Mouse (Mus musculus): ENCODE results near the gene Tead1. TPM values are rescaled to one million over a fixed set of nuclear protein-coding genes. Genes with fewer than 3 reads are reported as not detected.
A peak's percentile ranks its signal among the peaks of the same experiment; 100 is the strongest.

The Tead1 gene
- polyA plus RNA-seq (2012; rRNA removed): 0.98 and 1.1 TPM in 2 replicates
- 0.67 and 0.75 TPM in 2 replicates for polyA plus RNA-seq (2014; fragmentation: Nextera tagmentation; extraction: Ambion mirVana)

DNA sequence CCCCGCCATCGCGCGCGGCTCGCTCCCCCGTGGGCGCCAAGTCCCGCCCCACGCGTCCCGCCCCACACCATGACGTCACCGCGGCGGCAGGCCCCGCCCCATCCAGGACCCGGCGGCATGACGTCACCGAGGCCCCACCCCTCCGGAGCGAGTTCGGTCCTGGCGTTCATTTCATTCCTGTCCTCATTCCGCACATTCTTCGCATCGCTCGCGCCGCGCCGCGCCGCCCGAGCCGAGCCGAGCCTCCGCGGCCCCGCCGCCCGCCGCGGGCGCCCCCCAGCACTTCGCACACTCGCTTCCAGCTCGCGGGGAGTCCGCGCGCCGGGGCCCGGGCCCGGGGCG is at the start of gene Tead1:
TSS of gene Tead1 (plus strand) at position 148 of the 342 bp plus-strand sequence.
- ATAC-seq (ENCODE audit: insufficient read depth) (peak; percentile 74), DNase-seq (ENCODE audit: low read depth in 3 of 3, low spot score in 3 of 3) (peak in 1 of 3 experiments; percentile 25)
- H3K4me2 ChIP-seq (ENCODE audit: low read depth): peak within 1 kb of the TSS; percentile 42
- H3K4me1 ChIP-seq (replicated peaks; ENCODE audit: control insufficient read depth in 2 of 2, insufficient read depth in 2 of 2, low read length in 1 of 2): no peaks in the 10 kb centered on the region
- H3K9ac ChIP-seq (replicated peaks): peak within 1 kb of the TSS; percentile 14; the same call in 1 of the 2 replicates
- peaks cover 45% of the 10 kb centered on the region for H3K27me3 ChIP-seq (ENCODE audit: control insufficient read depth, insufficient read depth, low read length)
- TF ChIP-seq EP300 (IDR thresholded peaks at IDR 0.05; ENCODE audit: low read depth): no peak
- TF ChIP-seq CTCF (IDR thresholded peaks at IDR 0.05; ENCODE audit: low read depth): no peak
- no peaks in the 10 kb centered on the region for H3K36me3 ChIP-seq (replicated peaks; ENCODE audit: control insufficient read depth, insufficient read depth, low read depth)
- H3K9me3 ChIP-seq (ENCODE audit: control insufficient read depth, low read length): no peaks in the 10 kb centered on the region
- peak within 1 kb of the TSS; percentile 52 to 55 for H3K4me3 ChIP-seq (ENCODE audit: insufficient read depth in 1 of 2, low read depth in 2 of 2, low read length in 2 of 2)
- no peak within 1 kb of the TSS for H3K27ac ChIP-seq
- WGBS (ENCODE audit: insufficient replicate concordance): under 1% methylated on average over 52 of the region's 57 CpGs

DNA sequence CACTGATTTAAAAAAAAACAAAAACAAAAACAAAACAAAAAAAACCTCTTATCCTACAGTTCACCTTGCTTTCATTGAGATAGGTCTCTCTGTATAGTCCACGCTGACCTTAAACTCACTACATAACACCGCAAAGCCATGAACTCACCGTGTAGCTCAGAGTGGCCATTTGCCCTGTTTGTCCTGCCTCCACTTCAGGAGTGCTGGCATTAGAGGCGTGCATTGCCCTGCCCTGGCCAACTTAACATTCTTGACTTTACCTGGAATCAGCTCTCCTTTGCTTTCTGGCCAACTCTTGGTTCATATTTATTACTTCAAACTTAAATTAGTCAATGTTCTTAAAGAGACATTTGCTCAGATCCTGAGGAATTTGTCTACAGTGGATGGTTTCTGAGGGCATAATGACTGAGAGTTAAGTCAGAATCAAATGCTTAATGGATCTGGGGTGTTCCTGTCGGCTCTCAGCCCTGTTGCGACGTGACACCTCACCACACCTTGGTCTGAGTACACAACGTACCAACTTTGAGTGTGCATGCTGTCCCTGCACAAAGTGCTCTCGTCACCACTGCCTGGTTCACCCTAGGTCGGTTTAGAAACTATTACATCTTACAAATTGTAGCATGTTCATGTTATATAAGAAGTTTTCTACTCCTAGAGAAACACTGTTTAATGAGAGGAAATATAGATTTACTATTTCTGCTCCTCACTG is 44.5 kb upstream of the Tead1 start:
- H3K27ac ChIP-seq: no peak overlapping the region
- no peaks in the 10 kb centered on the region for H3K36me3 ChIP-seq (replicated peaks; ENCODE audit: control insufficient read depth, insufficient read depth, low read depth)
- TF ChIP-seq EP300 (IDR thresholded peaks at IDR 0.05; ENCODE audit: low read depth) (no peak), CTCF (IDR thresholded peaks at IDR 0.05; ENCODE audit: low read depth) (no peak)
- H3K4me2 ChIP-seq (ENCODE audit: low read depth): no peak overlapping the region
- H3K9me3 ChIP-seq (ENCODE audit: control insufficient read depth, low read length): no peaks in the 10 kb centered on the region; the same call in 1 of the 2 replicates
- no peak for DNase-seq (ENCODE audit: low read depth in 3 of 3, low spot score in 3 of 3)
- no peaks in the 10 kb centered on the region for H3K4me1 ChIP-seq (replicated peaks; ENCODE audit: control insufficient read depth in 2 of 2, insufficient read depth in 2 of 2, low read length in 1 of 2)
- no peak overlapping the region for H3K9ac ChIP-seq (replicated peaks)
- H3K4me3 ChIP-seq (ENCODE audit: insufficient read depth in 1 of 2, low read depth in 2 of 2, low read length in 2 of 2): no peak overlapping the region
- WGBS (ENCODE audit: insufficient replicate concordance): 59% methylated on average over 10 of the region's 10 CpGs
- ATAC-seq (ENCODE audit: insufficient read depth): no peak
- no peaks in the 10 kb centered on the region for H3K27me3 ChIP-seq (ENCODE audit: control insufficient read depth, insufficient read depth, low read length)

DNA sequence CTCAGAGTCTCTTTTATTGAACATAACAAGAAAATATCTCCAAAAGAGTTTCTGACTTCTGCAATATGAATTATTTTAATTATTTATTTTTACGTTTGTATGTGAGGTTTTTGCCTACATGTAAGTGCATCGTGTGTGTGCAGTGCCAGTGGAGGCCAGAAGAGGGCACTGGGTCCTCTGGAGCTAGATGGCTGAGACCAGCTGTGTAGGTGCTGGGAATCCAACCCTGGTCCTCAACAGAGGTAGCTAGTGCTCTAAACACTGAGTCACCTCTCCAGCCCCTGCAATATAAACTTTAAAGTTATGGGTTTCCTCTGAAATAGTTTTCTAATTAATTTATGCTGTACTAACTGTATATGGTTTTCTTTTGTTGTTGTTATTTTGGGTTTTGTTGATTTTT is 43.2 kb upstream of the Tead1 start:
- DNase-seq (ENCODE audit: low read depth in 3 of 3, low spot score in 3 of 3): no peak

DNA sequence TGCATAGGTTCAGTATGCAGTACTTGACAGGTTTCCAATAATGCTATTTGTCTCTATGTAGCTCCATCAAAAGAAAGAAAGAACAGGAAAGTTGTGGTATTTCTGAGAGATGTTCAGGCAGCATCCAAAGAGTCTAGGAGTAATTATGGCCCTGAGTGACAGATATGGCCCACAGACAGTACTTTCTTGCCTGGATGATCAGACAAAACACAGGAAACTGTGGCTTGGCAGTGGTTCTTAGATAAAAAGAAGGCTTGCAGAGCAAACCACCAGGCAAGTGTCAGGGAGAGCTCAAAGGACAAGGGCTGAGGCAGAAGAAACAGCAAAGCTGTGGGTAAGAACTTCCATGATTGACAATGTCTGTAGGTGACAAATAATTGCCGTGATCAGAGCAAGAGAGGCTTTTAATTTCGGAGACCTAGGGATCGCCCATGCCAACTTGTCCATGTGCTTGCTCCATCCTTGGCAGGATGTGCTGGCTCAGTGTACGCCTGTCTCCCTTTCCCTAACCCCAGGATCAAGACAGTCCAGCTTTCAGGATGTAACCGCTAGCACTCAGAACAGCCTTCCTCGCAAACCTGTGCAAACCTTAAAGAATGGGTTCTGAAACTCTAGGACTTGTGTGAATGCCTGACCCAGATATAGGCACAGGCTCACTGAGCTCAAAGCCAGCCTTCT is 35.1 kb upstream of the Tead1 start:
- Histone ChIP-seq H3K27me3 (ENCODE audit: control insufficient read depth, insufficient read depth, low read length) (no peaks in the 10 kb centered on the region), H3K4me2 (ENCODE audit: low read depth) (no peak overlapping the region), H3K9me3 (ENCODE audit: control insufficient read depth, low read length) (no peaks in the 10 kb centered on the region), H3K4me1 (replicated peaks; ENCODE audit: control insufficient read depth in 2 of 2, insufficient read depth in 2 of 2, low read length in 1 of 2) (no peaks in the 10 kb centered on the region), H3K9ac (replicated peaks) (no peak overlapping the region), H3K36me3 (replicated peaks; ENCODE audit: control insufficient read depth, insufficient read depth, low read depth) (no peaks in the 10 kb centered on the region), H3K27ac (no peak overlapping the region), H3K4me3 (ENCODE audit: insufficient read depth in 1 of 2, low read depth in 2 of 2, low read length in 2 of 2) (no peak overlapping the region)
- WGBS (ENCODE audit: insufficient replicate concordance): 36% methylated on average over 6 of the region's 6 CpGs
- ATAC-seq (ENCODE audit: insufficient read depth) (no peak), DNase-seq (ENCODE audit: low read depth in 3 of 3, low spot score in 3 of 3) (no peak)
- TF ChIP-seq EP300 (IDR thresholded peaks at IDR 0.05; ENCODE audit: low read depth) (no peak), CTCF (IDR thresholded peaks at IDR 0.05; ENCODE audit: low read depth) (no peak)

More for the DNA sequence above, 43.2 kb upstream of the Tead1 start:
- no peak for ATAC-seq (ENCODE audit: insufficient read depth)
- H3K27me3 ChIP-seq (ENCODE audit: control insufficient read depth, insufficient read depth, low read length): no peaks in the 10 kb centered on the region
- no peak overlapping the region for H3K9ac ChIP-seq (replicated peaks)
- H3K4me2 ChIP-seq (ENCODE audit: low read depth): no peak overlapping the region
- H3K4me1 ChIP-seq (replicated peaks; ENCODE audit: control insufficient read depth in 2 of 2, insufficient read depth in 2 of 2, low read length in 1 of 2): no peaks in the 10 kb centered on the region
- TF ChIP-seq EP300 (IDR thresholded peaks at IDR 0.05; ENCODE audit: low read depth): no peak
- TF ChIP-seq CTCF (IDR thresholded peaks at IDR 0.05; ENCODE audit: low read depth): peak; percentile 5; the same call in 1 of the 2 replicates
- H3K36me3 ChIP-seq (replicated peaks; ENCODE audit: control insufficient read depth, insufficient read depth, low read depth): no peaks in the 10 kb centered on the region
- no peaks in the 10 kb centered on the region; the same call in 1 of the 2 replicates for H3K9me3 ChIP-seq (ENCODE audit: control insufficient read depth, low read length)
- WGBS (ENCODE audit: insufficient replicate concordance): 54% methylated on average over 2 of the region's 2 CpGs
- H3K4me3 ChIP-seq (ENCODE audit: insufficient read depth in 1 of 2, low read depth in 2 of 2, low read length in 2 of 2): no peak overlapping the region
- H3K27ac ChIP-seq: no peak overlapping the region

DNA sequence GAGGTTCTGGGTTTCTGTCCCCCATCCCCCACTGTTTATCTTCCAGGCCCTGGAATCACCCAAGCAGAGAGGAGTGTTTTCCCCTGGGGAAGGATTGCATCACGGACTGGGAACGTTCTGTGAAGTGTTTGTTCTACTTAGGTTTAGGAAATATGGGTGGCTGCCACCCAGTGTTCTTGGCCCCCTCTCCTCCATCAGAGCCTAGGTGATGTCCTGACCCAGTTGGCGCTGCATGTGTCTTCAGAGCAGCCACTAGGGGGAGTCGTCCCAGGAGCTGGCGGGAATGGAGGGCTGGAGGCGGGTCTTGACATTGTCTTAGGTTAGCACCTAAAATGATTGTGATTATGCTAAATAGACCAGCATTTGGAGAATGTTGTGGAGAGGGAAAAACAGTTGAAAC is 34.4 kb upstream of the Tead1 start:
- no peaks in the 10 kb centered on the region for H3K27me3 ChIP-seq (ENCODE audit: control insufficient read depth, insufficient read depth, low read length)
- WGBS (ENCODE audit: insufficient replicate concordance): 59% methylated on average over 6 of the region's 6 CpGs
- H3K9me3 ChIP-seq (ENCODE audit: control insufficient read depth, low read length): no peaks in the 10 kb centered on the region
- H3K4me2 ChIP-seq (ENCODE audit: low read depth): no peak overlapping the region
- no peak overlapping the region for H3K9ac ChIP-seq (replicated peaks)
- TF ChIP-seq EP300 (IDR thresholded peaks at IDR 0.05; ENCODE audit: low read depth) (no peak), CTCF (IDR thresholded peaks at IDR 0.05; ENCODE audit: low read depth) (peak; percentile 41)
- no peak overlapping the region for H3K4me3 ChIP-seq (ENCODE audit: insufficient read depth in 1 of 2, low read depth in 2 of 2, low read length in 2 of 2)
- no peaks in the 10 kb centered on the region for H3K36me3 ChIP-seq (replicated peaks; ENCODE audit: control insufficient read depth, insufficient read depth, low read depth)
- DNase-seq (ENCODE audit: low read depth in 3 of 3, low spot score in 3 of 3): no peak
- H3K27ac ChIP-seq: no peak overlapping the region
- no peak for ATAC-seq (ENCODE audit: insufficient read depth)
- no peaks in the 10 kb centered on the region for H3K4me1 ChIP-seq (replicated peaks; ENCODE audit: control insufficient read depth in 2 of 2, insufficient read depth in 2 of 2, low read length in 1 of 2)
